Mouse (Mus musculus): ENCODE data around the gene Tubb4b. TPM values are rescaled to one million over a fixed set of nuclear protein-coding genes. Genes with fewer than 3 reads are reported as not detected.

The Tubb4b gene
- total and polyA plus RNA-seq, 3 experiments = 356 to 592 (median 520) TPM

GRCm38 (mm10) chr2:25273010-25273409 lies 48.5 kb upstream of the Tubb4b start:
- dilution Hi-C loops (cut with MboI; ENCODE audit: extremely low pct_ligation_motif_present, extremely low pct_unique_long_range_greater_than_20kb, low sequenced_read_pairs) = no loop called here
- Histone ChIP-seq H3K36me3 (replicated peaks in 1 of 2; ENCODE audit: control insufficient read depth in 1 of 2, insufficient read depth in 1 of 2, low read length in 1 of 2) (peaks cover 41 to 78% of the 10 kb centered on the region in 2 experiments), H3K9me3 (replicated peaks; ENCODE audit: low read length) (no peaks in the 10 kb centered on the region), H3K27ac (ENCODE audit: insufficient read depth, low read depth) (no peak overlapping the region), H3K4me3 (replicated peaks in 1 of 3; ENCODE audit: low read depth in 2 of 3, low read length in 2 of 3, poor library complexity in 1 of 3) (peak overlapping the region; percentile 79 to 97 (median 91)), H3K9ac (ENCODE audit: insufficient read depth, low read depth) (peak overlapping the region; percentile 68), H3K79me2 (replicated peaks; ENCODE audit: control insufficient read depth, extremely low read depth, insufficient read depth, poor library complexity, severe bottlenecking) (peaks cover 19% of the 10 kb centered on the region), H3K4me2 (ENCODE audit: insufficient read depth, low read depth, poor library complexity, severe bottlenecking) (peak overlapping the region; percentile 39), H3K27me3 (replicated peaks) (no peaks in the 10 kb centered on the region), H3K4me1 (ENCODE audit: control insufficient read depth in 1 of 2, insufficient read depth in 2 of 2) (peaks cover 5 to 42% of the 10 kb centered on the region in 2 experiments; a peak in 3 of 4 replicates)
- TF ChIP-seq TBP (conservative IDR thresholded peaks at IDR 0.05; ENCODE audit: low read depth, low read length) = no peak
- TF ChIP-seq IRF4 (IDR thresholded peaks at IDR 0.05; ENCODE audit: low read depth, low read length) = no peak
- no peak for TF ChIP-seq POLR2A (IDR thresholded peaks at IDR 0.05; ENCODE audit: low read depth, low read length)
- TF ChIP-seq RCOR1 (conservative IDR thresholded peaks at IDR 0.05; ENCODE audit: low read depth, low read length) = no peak
- no peak for TF ChIP-seq MYC (IDR thresholded peaks at IDR 0.05; ENCODE audit: low read depth, low read length)
- no peak for TF ChIP-seq ETS1 (conservative IDR thresholded peaks at IDR 0.05; ENCODE audit: low read depth, low read length)
- TF ChIP-seq NELFE (IDR thresholded peaks at IDR 0.05; ENCODE audit: low read depth, low read length) = no peak
- no peak for TF ChIP-seq ELF1 (IDR thresholded peaks at IDR 0.05; ENCODE audit: low read depth, low read length)
- in situ Hi-C loops (cut with MboI; ENCODE audit: low pct_ligation_motif_present, low pct_unique_long_range_greater_than_20kb, low sequenced_read_pairs) = loop anchor here (10.0 kb wide), 1 partner anchor 62 kb away; the partner anchor contains the start of gene Man1b1
- DNase-seq (ENCODE audit: extremely low read depth) = no peak

- Histone ChIP-seq H3K9ac (ENCODE audit: insufficient read depth, low read depth) (peak overlapping the region; percentile 68), H3K79me2 (replicated peaks; ENCODE audit: control insufficient read depth, extremely low read depth, insufficient read depth, poor library complexity, severe bottlenecking) (peaks cover 19% of the 10 kb centered on the region), H3K4me2 (ENCODE audit: insufficient read depth, low read depth, poor library complexity, severe bottlenecking) (peak overlapping the region; percentile 39; the same call in 1 of the 2 replicates), H3K4me1 (ENCODE audit: control insufficient read depth in 1 of 2, insufficient read depth in 2 of 2) (peaks cover 6 to 47% of the 10 kb centered on the region in 2 experiments; a peak in 3 of 4 replicates), H3K27ac (ENCODE audit: insufficient read depth, low read depth) (no peak overlapping the region), H3K9me3 (replicated peaks; ENCODE audit: low read length) (no peaks in the 10 kb centered on the region), H3K4me3 (replicated peaks in 1 of 3; ENCODE audit: low read depth in 2 of 3, low read length in 2 of 3, poor library complexity in 1 of 3) (peak overlapping the region; percentile 79 to 97 (median 91)), H3K27me3 (replicated peaks) (no peaks in the 10 kb centered on the region), H3K36me3 (replicated peaks in 1 of 2; ENCODE audit: control insufficient read depth in 1 of 2, insufficient read depth in 1 of 2, low read length in 1 of 2) (peaks cover 37 to 75% of the 10 kb centered on the region in 2 experiments)
- in situ Hi-C loops (cut with MboI; ENCODE audit: low pct_ligation_motif_present, low pct_unique_long_range_greater_than_20kb, low sequenced_read_pairs) = loop anchor here (10.0 kb wide), 1 partner anchor 62 kb away; the partner anchor contains the start of gene Man1b1
- dilution Hi-C loops (cut with MboI; ENCODE audit: extremely low pct_ligation_motif_present, extremely low pct_unique_long_range_greater_than_20kb, low sequenced_read_pairs) = no loop called here
- TF ChIP-seq POLR2A (IDR thresholded peaks at IDR 0.05; ENCODE audit: low read depth, low read length) (no peak), JUN (IDR thresholded peaks at IDR 0.05; ENCODE audit: insufficient read depth, low read depth, low read length) (no peak), PAX5 (IDR thresholded peaks at IDR 0.05; ENCODE audit: low read length) (no peak), TCF12 (IDR thresholded peaks at IDR 0.05; ENCODE audit: low read depth, low read length) (no peak), IRF4 (IDR thresholded peaks at IDR 0.05; ENCODE audit: low read depth, low read length) (no peak), TBP (conservative IDR thresholded peaks at IDR 0.05; ENCODE audit: low read depth, low read length) (no peak), GABPA (IDR thresholded peaks at IDR 0.05; ENCODE audit: insufficient replicate concordance, low read depth, low read length) (no peak), EP300 (IDR thresholded peaks at IDR 0.05; ENCODE audit: low read length) (no peak), SIN3A (IDR thresholded peaks at IDR 0.05; ENCODE audit: low read length) (no peak), RCOR1 (conservative IDR thresholded peaks at IDR 0.05; ENCODE audit: low read depth, low read length) (no peak), UBTF (IDR thresholded peaks at IDR 0.05; ENCODE audit: low read depth, low read length) (no peak), JUND (conservative IDR thresholded peaks at IDR 0.05; ENCODE audit: low read depth, low read length) (no peak), E2F4 (IDR thresholded peaks at IDR 0.05; ENCODE audit: insufficient replicate concordance, low read depth, low read length) (no peak), ZC3H11A (IDR thresholded peaks at IDR 0.05; ENCODE audit: low read depth, low read length) (no peak), MEF2A (IDR thresholded peaks at IDR 0.05; ENCODE audit: borderline replicate concordance, low read depth, low read length) (no peak), MYC (IDR thresholded peaks at IDR 0.05; ENCODE audit: low read depth, low read length) (no peak), USF1 (IDR thresholded peaks at IDR 0.05; ENCODE audit: low read depth, low read length) (no peak), BHLHE40 (IDR thresholded peaks at IDR 0.05; ENCODE audit: low read depth, low read length) (no peak)
- no peak for DNase-seq (ENCODE audit: extremely low read depth)
Observed at GRCm38 (mm10) chr2:25272515-25272914, 48.0 kb upstream of the Tubb4b start.

Measured in CH12.LX (cell line).